Mouse (Mus musculus): ENCODE results near the gene Met.

- TF ChIP-seq POLR2A (IDR thresholded peaks at IDR 0.05; ENCODE audit: low read depth, low read length) (no peak), CTCF (IDR thresholded peaks at IDR 0.05; ENCODE audit: extremely low read depth, insufficient read depth, insufficient read length, insufficient replicate concordance) (no peak)
These were observed 120.4 kb downstream of the Met start for GRCm38 (mm10) chr6:17583982-17584381.
